Mouse (Mus musculus) CD4-positive, CD25-positive, alpha-beta regulatory T cell, adult 2 months (primary cell): ENCODE measurements around the gene Art2b.
"Not testable (repeated sequence)": the region's sequence is repeated elsewhere in the genome, so short reads cannot be mapped to it uniquely, and the experiment has no call there.

Experiments
- DNase-seq: peaks from one replicate; pipeline ENCODE4 v3.0.0-alpha.2; 2012; ENCODE audit warnings: low read depth, low spot score

Gene Art2b

GRCm38 (mm10) chr7:101564086-101564485, 21.3 kb downstream of the Art2b start:
- no peak for DNase-seq

GRCm38 (mm10) chr7:101559393-101559792, 26.0 kb downstream of the Art2b start:
- not testable (repeated sequence) for DNase-seq

GRCm38 (mm10) chr7:101557391-101557790, 28.0 kb downstream of the Art2b start:
- DNase-seq: no peak

GRCm38 (mm10) chr7:101555473-101555872, 29.9 kb downstream of the Art2b start:
- DNase-seq: peak; percentile 79

- peak; percentile 42 for DNase-seq
Observed at GRCm38 (mm10) chr7:101551530-101551929, 33.9 kb downstream of the Art2b start.

GRCm38 (mm10) chr7:101550686-101551485, 34.5 kb downstream of the Art2b start:
- peak; percentile 65 for DNase-seq

GRCm38 (mm10) chr7:101549266-101549665, 36.1 kb downstream of the Art2b start:
- peak; percentile 57 for DNase-seq

GRCm38 (mm10) chr7:101547651-101548050, 37.7 kb downstream of the Art2b start:
- DNase-seq: peak; percentile 81

- no peak for DNase-seq
Observed at GRCm38 (mm10) chr7:101541734-101542133, 43.7 kb downstream of the Art2b start.

GRCm38 (mm10) chr7:101541132-101541531, 44.3 kb downstream of the Art2b start:
- DNase-seq: peak; percentile 92

GRCm38 (mm10) chr7:101540684-101541083, 44.7 kb downstream of the Art2b start:
- peak; percentile 72 for DNase-seq

GRCm38 (mm10) chr7:101539774-101540173, 45.6 kb downstream of the Art2b start:
- no peak for DNase-seq

GRCm38 (mm10) chr7:101538141-101538933, 47.1 kb downstream of the Art2b start:
- DNase-seq: peak; percentile 90

- DNase-seq: peak; percentile 74
Observed at GRCm38 (mm10) chr7:101537541-101537940, 47.9 kb downstream of the Art2b start.

- no peak for DNase-seq
Observed at GRCm38 (mm10) chr7:101535517-101535916, 49.9 kb downstream of the Art2b start.

GRCm38 (mm10) chr7:101535102-101535501, 50.3 kb downstream of the Art2b start:
- no peak for DNase-seq

GRCm38 (mm10) chr7:101534428-101534827, 51.0 kb downstream of the Art2b start:
- DNase-seq: no peak
